Mouse (Mus musculus) ovary, postnatal 14 days (tissue): ENCODE results near the gene Gm2000.
"Not testable (repeated sequence)": the region's sequence is repeated elsewhere in the genome, so short reads cannot be mapped to it uniquely, and the experiment has no call there.

ENCODE experiments used
- DNase-seq: peaks from one replicate; pipeline ENCODE4 v3.0.0; 2022; ENCODE audit warnings: low spot score

Gm2000 gene

GRCm38 (mm10) chr1:156365740-156366139 is at the start of gene Gm2000:
Gene Gm2000, plus strand, starts transcription at chr1:156366040.
- DNase-seq: no peak

- no peak for DNase-seq
Observed at GRCm38 (mm10) chr1:156323126-156323525, 42.7 kb upstream of the Gm2000 start.

- no peak for DNase-seq
Observed at GRCm38 (mm10) chr1:156340847-156341246, 25.0 kb upstream of the Gm2000 start.

GRCm38 (mm10) chr1:156344433-156344832 is 21.4 kb upstream of the Gm2000 start:
- DNase-seq: no peak

GRCm38 (mm10) chr1:156345633-156346032 is 20.2 kb upstream of the Gm2000 start:
- DNase-seq: no peak

GRCm38 (mm10) chr1:156349031-156349430 is 16.8 kb upstream of the Gm2000 start:
- DNase-seq: no peak

GRCm38 (mm10) chr1:156350441-156350840 is 15.4 kb upstream of the Gm2000 start:
- no peak for DNase-seq

DNA sequence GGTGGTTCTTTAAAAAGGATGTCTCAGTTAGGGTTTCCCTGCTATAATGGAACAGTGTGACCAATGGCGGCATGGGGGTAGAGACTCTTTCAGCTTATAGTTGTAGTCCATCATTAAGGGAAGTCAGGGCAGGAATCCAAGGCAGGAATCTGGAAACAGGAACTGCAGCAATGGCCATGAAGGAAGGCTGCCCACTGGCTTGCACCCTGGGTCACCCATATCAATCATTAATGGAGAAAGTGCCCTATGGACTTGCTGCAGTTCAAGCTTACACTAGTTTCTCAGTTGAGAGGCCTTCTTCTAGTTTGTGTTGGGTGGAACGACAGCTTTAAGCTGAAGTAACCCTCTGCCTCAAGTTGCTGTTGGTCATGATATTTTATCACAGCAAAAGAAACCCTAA is 13.4 kb upstream of the Gm2000 start:
- no peak for DNase-seq

GRCm38 (mm10) chr1:156381217-156381616 is 15.4 kb downstream of the Gm2000 start:
- no peak for DNase-seq

GRCm38 (mm10) chr1:156386232-156386631 is 20.4 kb downstream of the Gm2000 start:
- no peak for DNase-seq

GRCm38 (mm10) chr1:156386880-156387279 is 21.0 kb downstream of the Gm2000 start:
- DNase-seq: no peak

DNA sequence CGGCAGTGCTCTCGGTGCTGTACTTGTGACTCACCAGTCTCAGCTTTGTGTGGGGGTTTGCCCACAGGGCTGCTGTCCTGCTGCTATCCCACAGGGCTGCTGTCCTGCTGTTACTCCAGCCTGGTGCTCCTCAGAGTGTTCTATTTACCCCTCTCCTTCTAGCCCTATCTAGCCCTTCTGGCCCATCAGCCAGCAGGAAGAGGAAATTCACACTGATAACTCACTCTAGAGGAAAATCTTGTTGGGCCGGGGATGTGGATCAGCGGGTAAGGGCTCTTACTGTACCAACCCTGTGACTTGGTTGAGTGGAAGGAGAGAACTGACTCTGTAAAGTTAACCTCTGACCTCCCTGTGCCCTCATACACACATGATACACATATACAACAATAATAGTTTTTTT is 27.3 kb downstream of the Gm2000 start:
- DNase-seq: no peak

- not testable (repeated sequence) for DNase-seq
Observed at GRCm38 (mm10) chr1:156400159-156400558, 34.3 kb downstream of the Gm2000 start.

- no peak for DNase-seq
Observed at GRCm38 (mm10) chr1:156402491-156402890, 36.7 kb downstream of the Gm2000 start.

DNA sequence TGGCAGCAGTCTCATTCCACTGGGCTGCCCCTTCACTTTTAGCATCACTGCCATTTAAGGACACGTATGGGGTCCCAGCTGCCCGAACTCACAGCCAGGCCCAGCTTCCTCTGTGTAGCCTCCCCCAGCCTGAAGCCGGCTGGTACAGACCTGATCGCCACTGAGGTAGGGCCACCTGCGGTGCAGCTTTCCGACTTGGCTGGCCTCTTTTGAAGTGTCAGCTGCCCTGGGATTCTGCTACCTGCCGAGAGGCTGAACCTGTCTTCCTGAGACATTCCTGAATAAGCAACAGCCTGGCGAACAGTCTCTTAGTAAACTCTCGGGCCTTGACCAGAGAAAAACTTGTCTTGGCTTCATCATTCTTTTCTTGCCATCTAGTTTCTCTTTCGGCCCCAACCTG is 37.4 kb downstream of the Gm2000 start:
- no peak for DNase-seq

GRCm38 (mm10) chr1:156408004-156408403 is 42.2 kb downstream of the Gm2000 start:
- no peak for DNase-seq

DNA sequence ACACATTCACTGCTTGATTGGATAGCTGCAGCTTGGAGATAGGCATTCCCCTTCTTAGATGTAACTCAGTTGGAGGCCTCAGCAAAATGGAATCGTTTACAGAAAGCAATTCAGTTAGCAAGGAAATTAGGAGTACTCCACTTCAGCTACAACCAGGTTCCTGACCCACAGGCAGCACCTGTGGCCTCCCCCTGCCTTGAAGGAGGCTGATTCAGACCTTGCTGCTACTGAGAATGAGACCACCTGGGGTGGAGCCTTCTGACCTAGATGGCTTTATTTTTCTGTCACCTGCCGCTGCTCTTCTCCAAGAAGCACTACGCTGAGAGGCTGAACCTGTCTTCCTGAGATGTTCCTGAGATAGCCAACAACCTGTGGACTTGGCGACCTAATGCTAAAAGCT is 42.7 kb downstream of the Gm2000 start:
- no peak for DNase-seq
